ENCODE assay signal across 8 mouse cellular contexts in genomic region chr7:16811649-16812070, GRCm38 (mm10). TPM values are rescaled to one million over a fixed set of nuclear protein-coding genes. Genes with fewer than 3 reads are reported as not detected.
A peak's percentile ranks its signal among the peaks of the same experiment; 100 is the strongest.
DNase-seq lines count a peak whose midpoint lies in the region; ATAC-seq and TF ChIP-seq lines count a peak whose summit lies in the region.

No protein-coding gene starts in this region.

- no peak for TF ChIP-seq CTCF in midbrain, postnatal 0 days (IDR thresholded peaks at IDR 0.05)

- peaks cover 21% of the 10 kb centered on the region for H3K4me1 ChIP-seq in kidney, embryonic 16.5 days (ENCODE audit: insufficient read depth, low read length)
- H3K4me1 ChIP-seq in forebrain, embryonic 10.5 days, result peaks cover 38% of the 10 kb centered on the region
- peaks cover 20% of the 10 kb centered on the region for H3K4me1 ChIP-seq in intestine, embryonic 16.5 days (ENCODE audit: control insufficient read depth, insufficient read depth, low read length)
- H3K4me1 ChIP-seq in midbrain, postnatal 0 days (ENCODE audit: insufficient read depth, low read length), result peaks cover 20% of the 10 kb centered on the region; the same call in 1 of the 2 replicates

- H3K27ac ChIP-seq in kidney, embryonic 16.5 days (ENCODE audit: low read length), result no peak overlapping the region
- peak overlapping the region; percentile 58; the same call in 1 of the 2 replicates for H3K27ac ChIP-seq in forebrain, embryonic 10.5 days
- no peak overlapping the region for H3K27ac ChIP-seq in intestine, embryonic 16.5 days (ENCODE audit: low read length)
- peak overlapping the region; percentile 94 for H3K27ac ChIP-seq in midbrain, postnatal 0 days (ENCODE audit: low read depth, low read length)

- DNase-seq in kidney, postnatal 14 days, result no peak
- peak; percentile 29 for DNase-seq in forebrain, embryonic 10.5 days (ENCODE audit: extremely low spot score, low spot score)
- no peak for DNase-seq in midbrain, postnatal 0 days (ENCODE audit: low spot score)
- DNase-seq in thymus, postnatal 25 days, result no peak
- DNase-seq in urinary bladder, postnatal 10 days (ENCODE audit: low spot score), result no peak
- DNase-seq in kidney, adult 8-10 months, result no peak

- no peaks in the 10 kb centered on the region for H3K9me3 ChIP-seq in kidney, embryonic 16.5 days (ENCODE audit: low read length)
- no peaks in the 10 kb centered on the region for H3K9me3 ChIP-seq in forebrain, embryonic 10.5 days
- H3K9me3 ChIP-seq in intestine, embryonic 16.5 days (ENCODE audit: control insufficient read depth, low read length), result no peaks in the 10 kb centered on the region
- no peaks in the 10 kb centered on the region for H3K9me3 ChIP-seq in midbrain, postnatal 0 days (ENCODE audit: low read length)

- 0 out of 2 replicates have a peak, but pooled peaks cover 3% of the 10 kb centered on the region for H3K27me3 ChIP-seq in kidney, embryonic 16.5 days (ENCODE audit: insufficient read depth, low read length)
- peaks cover 47% of the 10 kb centered on the region for H3K27me3 ChIP-seq in forebrain, embryonic 10.5 days (ENCODE audit: poor library complexity, severe bottlenecking)
- H3K27me3 ChIP-seq in intestine, embryonic 16.5 days (replicated peaks; ENCODE audit: control insufficient read depth, insufficient read depth, low read length), result no peaks in the 10 kb centered on the region; the same call in 1 of the 2 replicates
- H3K27me3 ChIP-seq in midbrain, postnatal 0 days (ENCODE audit: insufficient read depth, low read length), result no peaks in the 10 kb centered on the region

- peak overlapping the region; percentile 61 for H3K9ac ChIP-seq in kidney, embryonic 16.5 days (replicated peaks; ENCODE audit: low read length)
- peak overlapping the region; percentile 43; the same call in 1 of the 2 replicates for H3K9ac ChIP-seq in intestine, embryonic 16.5 days (ENCODE audit: low read depth, low read length)
- peak overlapping the region; percentile 77 for H3K9ac ChIP-seq in midbrain, postnatal 0 days (replicated peaks; ENCODE audit: low read length, poor library complexity, severe bottlenecking)

- peaks cover 27% of the 10 kb centered on the region for H3K36me3 ChIP-seq in kidney, embryonic 16.5 days (ENCODE audit: insufficient read depth, low read length)
- peaks cover 68% of the 10 kb centered on the region for H3K36me3 ChIP-seq in forebrain, embryonic 10.5 days (replicated peaks)
- H3K36me3 ChIP-seq in intestine, embryonic 16.5 days (ENCODE audit: control insufficient read depth, insufficient read depth, low read length), result no peaks in the 10 kb centered on the region
- peaks cover 4% of the 10 kb centered on the region; the same call in 1 of the 2 replicates for H3K36me3 ChIP-seq in midbrain, postnatal 0 days (ENCODE audit: insufficient read depth, low read length)

- peak; percentile 20 for ATAC-seq in kidney, embryonic 16.5 days (ENCODE audit: low FRiP score, low TSS enrichment)
- no peak for ATAC-seq in intestine, embryonic 16.5 days
- ATAC-seq in midbrain, postnatal 0 days (ENCODE audit: low FRiP score), result no peak

- H3K4me3 ChIP-seq in kidney, embryonic 16.5 days (ENCODE audit: low read length), result peak overlapping the region; percentile 47
- H3K4me3 ChIP-seq in forebrain, embryonic 10.5 days, result peak overlapping the region; percentile 53
- peak overlapping the region; percentile 33 for H3K4me3 ChIP-seq in intestine, embryonic 16.5 days (ENCODE audit: low read length)
- peak overlapping the region; percentile 57 for H3K4me3 ChIP-seq in midbrain, postnatal 0 days (ENCODE audit: low read depth, low read length)

- H3K4me2 ChIP-seq in kidney, embryonic 16.5 days (replicated peaks; ENCODE audit: low read depth, low read length), result peak overlapping the region; percentile 83
- peak overlapping the region; percentile 62 for H3K4me2 ChIP-seq in intestine, embryonic 16.5 days (ENCODE audit: low read depth, low read length)
- H3K4me2 ChIP-seq in midbrain, postnatal 0 days (ENCODE audit: low read depth, low read length, poor library complexity, severe bottlenecking), result peak overlapping the region; percentile 74

- 23% methylated on average over 17 of the region's 17 CpGs for WGBS in kidney, embryonic 16.5 days
- WGBS in forebrain, embryonic 10.5 days, result 10% methylated on average over 17 of the region's 17 CpGs
- 36% methylated on average over 17 of the region's 17 CpGs for WGBS in intestine, embryonic 16.5 days
- 14% methylated on average over 17 of the region's 17 CpGs for WGBS in midbrain, postnatal 0 days

RNA-seq across cellular contexts. Expression of gene Strn4, which starts 4.0 kb away (rescaled TPM):
- polyA plus RNA-seq in kidney, embryonic 16.5 days (2015; fragmentation: Nextera tagmentation; extraction: Ambion mirVana), result 98.4 and 111 TPM in 2 replicates
- polyA plus RNA-seq in forebrain, embryonic 10.5 days (2016; fragmentation: Nextera tagmentation; extraction: Ambion mirVana), result 120 and 122 TPM in 2 replicates
- 68.9 and 72.3 TPM in 2 replicates for polyA plus RNA-seq in intestine, embryonic 16.5 days (2015; fragmentation: Nextera tagmentation; extraction: Ambion mirVana)
- 252 and 291 TPM in 2 replicates for total RNA-seq in midbrain, postnatal 0 days (2014; rRNA removed)
- 156 and 165 TPM in 2 replicates for polyA plus RNA-seq in midbrain, postnatal 0 days (2015; fragmentation: Nextera tagmentation; extraction: Ambion mirVana)

RNA-seq across cellular contexts. Expression of gene Fkrp, which starts 4.9 kb away (rescaled TPM):
- 36.3 and 36.6 TPM in 2 replicates for polyA plus RNA-seq in kidney, embryonic 16.5 days (2015; fragmentation: Nextera tagmentation; extraction: Ambion mirVana)
- 26.3 and 27.2 TPM in 2 replicates for polyA plus RNA-seq in forebrain, embryonic 10.5 days (2016; fragmentation: Nextera tagmentation; extraction: Ambion mirVana)
- polyA plus RNA-seq in intestine, embryonic 16.5 days (2015; fragmentation: Nextera tagmentation; extraction: Ambion mirVana), result 20.3 and 22.3 TPM in 2 replicates
- 81.4 and 85.9 TPM in 2 replicates for total RNA-seq in midbrain, postnatal 0 days (2014; rRNA removed)
- 50.0 and 53.5 TPM in 2 replicates for polyA plus RNA-seq in midbrain, postnatal 0 days (2015; fragmentation: Nextera tagmentation; extraction: Ambion mirVana)

RNA-seq across cellular contexts. Expression of gene Slc1a5, which starts 30.5 kb away (rescaled TPM):
- 49.2 and 51.0 TPM in 2 replicates for polyA plus RNA-seq in kidney, embryonic 16.5 days (2015; fragmentation: Nextera tagmentation; extraction: Ambion mirVana)
- 44.3 and 46.2 TPM in 2 replicates for polyA plus RNA-seq in forebrain, embryonic 10.5 days (2016; fragmentation: Nextera tagmentation; extraction: Ambion mirVana)
- 44.5 and 49.0 TPM in 2 replicates for polyA plus RNA-seq in intestine, embryonic 16.5 days (2015; fragmentation: Nextera tagmentation; extraction: Ambion mirVana)
- 15.2 and 20.1 TPM in 2 replicates for total RNA-seq in midbrain, postnatal 0 days (2014; rRNA removed)
- 8.9 and 9.2 TPM in 2 replicates for polyA plus RNA-seq in midbrain, postnatal 0 days (2015; fragmentation: Nextera tagmentation; extraction: Ambion mirVana)

RNA-seq across cellular contexts. Expression of gene Prkd2, which starts 31.0 kb away (rescaled TPM):
- 16.2 and 17.8 TPM in 2 replicates for polyA plus RNA-seq in kidney, embryonic 16.5 days (2015; fragmentation: Nextera tagmentation; extraction: Ambion mirVana)
- 9.6 and 10.7 TPM in 2 replicates for polyA plus RNA-seq in forebrain, embryonic 10.5 days (2016; fragmentation: Nextera tagmentation; extraction: Ambion mirVana)
- polyA plus RNA-seq in intestine, embryonic 16.5 days (2015; fragmentation: Nextera tagmentation; extraction: Ambion mirVana), result 10.3 and 11.5 TPM in 2 replicates
- 3.2 and 4.9 TPM in 2 replicates for total RNA-seq in midbrain, postnatal 0 days (2014; rRNA removed)
- polyA plus RNA-seq in midbrain, postnatal 0 days (2015; fragmentation: Nextera tagmentation; extraction: Ambion mirVana), result 3.9 TPM in 2 replicates

Comparison
In these comparisons a context has a peak if more than half of its experiments do, and no peak if none do; other contexts are left out.
1. H3K27ac ChIP-seq: peak in forebrain, embryonic 10.5 days (single experiment) and midbrain, postnatal 0 days (single experiment); none in kidney, embryonic 16.5 days (single experiment) and intestine, embryonic 16.5 days (single experiment).
2. Peak in every context shown above with its lines, with median percentiles within 50 percentile points of each other: H3K4me2 ChIP-seq, H3K4me3 ChIP-seq and H3K9ac ChIP-seq.